Comparison of ENCODE assay signal across 19 mouse cellular contexts in genomic region chr2:19452531-19453055, GRCm38 (mm10). TPM values are rescaled to one million over a fixed set of nuclear protein-coding genes. Genes with fewer than 3 reads are reported as not detected.
A peak's percentile ranks its signal among the peaks of the same experiment; 100 is the strongest.
DNase-seq lines count a peak whose midpoint lies in the region; ATAC-seq and TF ChIP-seq lines count a peak whose summit lies in the region.
"Had no signal": no experiment of that assay in that cellular context is flagged by ENCODE, and none has a peak within 500 bp of the region (broad histone marks: within the 10 kb centered on the region; RNA-seq: fewer than 3 reads in every experiment).

No protein-coding gene starts in this region.

- peaks cover 98% of the 10 kb centered on the region for H3K27me3 ChIP-seq in neural tube, embryonic 11.5 days (ENCODE audit: control insufficient read depth, insufficient read depth, low read length)
- peaks cover 82% of the 10 kb centered on the region for H3K27me3 ChIP-seq in forebrain, embryonic 15.5 days
- peaks cover 99% of the 10 kb centered on the region for H3K27me3 ChIP-seq in neural tube, embryonic 15.5 days (replicated peaks)
- H3K27me3 ChIP-seq in intestine, postnatal 0 days (replicated peaks; ENCODE audit: control insufficient read depth, insufficient read depth, low read length), result peaks cover 77% of the 10 kb centered on the region
- H3K27me3 ChIP-seq: CH12.LX had no signal

- peak overlapping the region; percentile 29 for H3K9ac ChIP-seq in neural tube, embryonic 11.5 days (ENCODE audit: low read length)
- H3K9ac ChIP-seq in forebrain, embryonic 15.5 days (replicated peaks), result no peak overlapping the region
- H3K9ac ChIP-seq in neural tube, embryonic 15.5 days (replicated peaks), result no peak overlapping the region
- no peak overlapping the region for H3K9ac ChIP-seq in intestine, postnatal 0 days (ENCODE audit: low read depth, low read length)

- H3K4me3 ChIP-seq in neural tube, embryonic 11.5 days (ENCODE audit: low read depth, low read length), result peak overlapping the region; percentile 27
- H3K4me3 ChIP-seq in forebrain, embryonic 15.5 days, result no peak overlapping the region; the same call in 1 of the 2 replicates
- H3K4me3 ChIP-seq in neural tube, embryonic 15.5 days (replicated peaks), result no peak overlapping the region
- no peak overlapping the region for H3K4me3 ChIP-seq in intestine, postnatal 0 days (ENCODE audit: low read depth, low read length)
- H3K4me3 ChIP-seq: heart, embryonic 10.5 days had no signal

- H3K36me3 ChIP-seq in neural tube, embryonic 11.5 days (ENCODE audit: control insufficient read depth, insufficient read depth, low read length), result no peaks in the 10 kb centered on the region
- no peaks in the 10 kb centered on the region for H3K36me3 ChIP-seq in forebrain, embryonic 15.5 days
- no peaks in the 10 kb centered on the region for H3K36me3 ChIP-seq in neural tube, embryonic 15.5 days
- H3K36me3 ChIP-seq in intestine, postnatal 0 days (ENCODE audit: control insufficient read depth, insufficient read depth), result no peaks in the 10 kb centered on the region
- H3K36me3 ChIP-seq: heart, embryonic 10.5 days had no signal

- H3K4me2 ChIP-seq in neural tube, embryonic 11.5 days (ENCODE audit: low read depth), result peak overlapping the region; percentile 40
- H3K4me2 ChIP-seq in forebrain, embryonic 15.5 days (replicated peaks), result 0 out of 2 replicates have a peak overlapping the region, but pooled peaks have one; percentile 2
- peak overlapping the region; percentile 17; the same call in 1 of the 2 replicates for H3K4me2 ChIP-seq in neural tube, embryonic 15.5 days
- no peak overlapping the region for H3K4me2 ChIP-seq in intestine, postnatal 0 days (replicated peaks; ENCODE audit: low read depth)

- no peak for TF ChIP-seq CTCF in intestine, postnatal 0 days (IDR thresholded peaks at IDR 0.05; ENCODE audit: low read depth)

- ATAC-seq in neural tube, embryonic 11.5 days (ENCODE audit: insufficient read depth, low FRiP score, low TSS enrichment), result no peak
- ATAC-seq in forebrain, embryonic 15.5 days (replicated peaks), result no peak
- ATAC-seq in neural tube, embryonic 15.5 days (ENCODE audit: low FRiP score), result no peak
- no peak for ATAC-seq in intestine, postnatal 0 days

- DNase-seq in neural tube, embryonic 11.5 days (ENCODE audit: low spot score), result peak; percentile 19
- no peak for DNase-seq in neural tube, embryonic 10.5 days (ENCODE audit: extremely low spot score, low spot score)
- DNase-seq in induced T-regulatory cell, adult 2 months (ENCODE audit: low read depth), result peak; percentile 14
- no peak for DNase-seq in heart, postnatal 10 days
- no peak for DNase-seq in cerebellum, postnatal 14 days
- DNase-seq: cerebellum, adult 9-10 months; gastrocnemius, postnatal 14 days; lung, adult 18-20 months; spleen, adult 18-20 months had no signal

- H3K4me1 ChIP-seq in neural tube, embryonic 11.5 days (ENCODE audit: control insufficient read depth, insufficient read depth, low read length), result peaks cover 10% of the 10 kb centered on the region; the same call in 1 of the 2 replicates
- H3K4me1 ChIP-seq in forebrain, embryonic 15.5 days, result peaks cover 40% of the 10 kb centered on the region
- peaks cover 28% of the 10 kb centered on the region for H3K4me1 ChIP-seq in neural tube, embryonic 15.5 days
- no peaks in the 10 kb centered on the region for H3K4me1 ChIP-seq in intestine, postnatal 0 days (replicated peaks; ENCODE audit: control insufficient read depth, insufficient read depth, low read length)

- 0% methylated on average over 19 of the region's 19 CpGs for WGBS in neural tube, embryonic 11.5 days
- 0% methylated on average over 19 of the region's 19 CpGs for WGBS in forebrain, embryonic 15.5 days
- WGBS in neural tube, embryonic 15.5 days, result under 1% methylated on average over 19 of the region's 19 CpGs
- WGBS in intestine, postnatal 0 days, result under 1% methylated on average over 19 of the region's 19 CpGs

- H3K27ac ChIP-seq in neural tube, embryonic 11.5 days (ENCODE audit: low read depth, low read length), result no peak overlapping the region
- H3K27ac ChIP-seq in forebrain, embryonic 15.5 days (replicated peaks), result no peak overlapping the region
- no peak overlapping the region for H3K27ac ChIP-seq in neural tube, embryonic 15.5 days (replicated peaks)
- no peak overlapping the region for H3K27ac ChIP-seq in intestine, postnatal 0 days (ENCODE audit: low read depth, low read length)
- H3K27ac ChIP-seq: heart, embryonic 10.5 days; kidney, postnatal 0 days had no signal

- no peaks in the 10 kb centered on the region for H3K9me3 ChIP-seq in neural tube, embryonic 11.5 days (ENCODE audit: control insufficient read depth, low read length)
- H3K9me3 ChIP-seq in forebrain, embryonic 15.5 days, result no peaks in the 10 kb centered on the region
- no peaks in the 10 kb centered on the region for H3K9me3 ChIP-seq in neural tube, embryonic 15.5 days (replicated peaks)
- no peaks in the 10 kb centered on the region for H3K9me3 ChIP-seq in intestine, postnatal 0 days (ENCODE audit: control insufficient read depth)
- H3K9me3 ChIP-seq: heart, embryonic 10.5 days had no signal

- intact Hi-C loops in heart, postnatal 10 days (cut with DNase I), result no loop called here

RNA-seq across cellular contexts. Expression of gene Ptf1a, which starts 7.1 kb away (rescaled TPM):
- polyA plus RNA-seq in neural tube, embryonic 11.5 days (2014; fragmentation: Nextera tagmentation; extraction: Ambion mirVana), result 13.0 and 13.6 TPM in 2 replicates
- 0.11 TPM in 1 of 2 replicates, not detected in the other for polyA plus RNA-seq in forebrain, embryonic 15.5 days (2015; fragmentation: Nextera tagmentation; extraction: Ambion mirVana)
- 0.23 TPM in 1 of 2 replicates, not detected in the other for polyA plus RNA-seq in neural tube, embryonic 15.5 days (2015; fragmentation: Nextera tagmentation; extraction: Ambion mirVana)
- polyA plus RNA-seq in intestine, postnatal 0 days (2015; fragmentation: Nextera tagmentation; extraction: Ambion mirVana), result not detected in 2 replicates
- not detected for total RNA-seq in heart, postnatal 10 days (2021)
- total RNA-seq: adrenal gland, adult 2 months; CH12.LX; gastrocnemius, postnatal 14 days; hematopoietic stem cell, adult 5-6 weeks; left cerebral cortex, postnatal 36 days had no signal
- polyA plus RNA-seq: adrenal gland, adult 2 months; heart, embryonic 10.5 days; kidney, postnatal 0 days; testis, adult 2 months had no signal

Comparison
In these comparisons a context has a peak if more than half of its experiments do, and no peak if none do; other contexts are left out.
1. DNase-seq: peak in neural tube, embryonic 11.5 days (single experiment) and induced T-regulatory cell, adult 2 months (single experiment); none in neural tube, embryonic 10.5 days (single experiment), heart, postnatal 10 days (0 of 2) and cerebellum, postnatal 14 days (0 of 2).
2. RNA of gene Ptf1a, which starts 7.1 kb away (polyA plus RNA-seq): 13.0 to 13.6 TPM in neural tube, embryonic 11.5 days; 0.11 TPM in forebrain, embryonic 15.5 days, 0.23 TPM in neural tube, embryonic 15.5 days and not detected in intestine, postnatal 0 days; every median in the first group is over 10 times any median in the second.